Mouse (Mus musculus) G1E-ER4 (cell line): ENCODE data around the gene Arl3. TPM values are rescaled to one million over a fixed set of nuclear protein-coding genes. Genes with fewer than 3 reads are reported as not detected.

Experiments
- GATA1 ChIP-seq: IDR thresholded peaks from one replicate; pipeline ENCODE4 v1.8.0; 2012; ENCODE audit warnings: low read length, inconsistent platforms
- polyA plus RNA-seq: library from polyadenylated mRNA; stranded (reverse); fragments of >175 nt; gene quantifications from 2 replicates; pipeline ENCODE4 v1.2.3, GENCODE M21; 2012

Arl3 gene
- polyA plus RNA-seq, 1 experiment = 12.1 TPM

- TF ChIP-seq GATA1 = no peak
Measured at GRCm38 (mm10) chr19:46529601-46530448, 43.2 kb downstream of the Arl3 start.

DNA sequence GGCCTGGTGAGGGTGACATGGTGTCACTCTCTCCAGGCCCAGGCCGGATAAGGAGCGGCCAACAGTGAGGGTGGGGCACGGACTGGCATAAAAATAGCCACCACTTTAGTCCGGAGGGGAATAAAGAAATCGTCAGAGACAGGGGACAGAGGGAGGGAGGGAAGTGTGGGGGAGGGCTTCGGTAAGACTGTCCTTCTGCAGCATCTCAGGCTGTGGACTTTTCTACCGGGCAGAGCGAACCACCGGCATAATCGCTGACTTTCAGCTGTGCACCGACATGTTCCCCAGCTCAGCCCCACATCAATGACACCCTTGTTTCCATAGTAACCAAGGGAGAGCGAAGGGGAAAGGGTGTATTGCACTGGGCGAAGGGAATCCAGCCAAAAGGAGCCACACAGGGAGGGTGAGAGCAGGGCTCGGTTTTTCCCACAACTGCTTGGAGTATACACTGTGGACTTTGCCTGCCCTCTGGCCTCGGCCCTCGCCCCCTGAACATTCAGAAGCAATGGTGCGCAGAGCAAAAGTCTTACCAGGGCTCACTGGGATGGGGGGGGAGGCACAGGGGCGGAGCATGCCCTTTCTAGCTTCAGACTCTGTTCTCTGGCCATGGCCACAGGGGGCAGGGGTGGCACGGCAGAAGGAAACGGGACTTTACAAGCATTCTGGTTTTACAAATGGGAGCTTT lies 44.3 kb downstream of the Arl3 start:
- TF ChIP-seq GATA1 = no peak

DNA sequence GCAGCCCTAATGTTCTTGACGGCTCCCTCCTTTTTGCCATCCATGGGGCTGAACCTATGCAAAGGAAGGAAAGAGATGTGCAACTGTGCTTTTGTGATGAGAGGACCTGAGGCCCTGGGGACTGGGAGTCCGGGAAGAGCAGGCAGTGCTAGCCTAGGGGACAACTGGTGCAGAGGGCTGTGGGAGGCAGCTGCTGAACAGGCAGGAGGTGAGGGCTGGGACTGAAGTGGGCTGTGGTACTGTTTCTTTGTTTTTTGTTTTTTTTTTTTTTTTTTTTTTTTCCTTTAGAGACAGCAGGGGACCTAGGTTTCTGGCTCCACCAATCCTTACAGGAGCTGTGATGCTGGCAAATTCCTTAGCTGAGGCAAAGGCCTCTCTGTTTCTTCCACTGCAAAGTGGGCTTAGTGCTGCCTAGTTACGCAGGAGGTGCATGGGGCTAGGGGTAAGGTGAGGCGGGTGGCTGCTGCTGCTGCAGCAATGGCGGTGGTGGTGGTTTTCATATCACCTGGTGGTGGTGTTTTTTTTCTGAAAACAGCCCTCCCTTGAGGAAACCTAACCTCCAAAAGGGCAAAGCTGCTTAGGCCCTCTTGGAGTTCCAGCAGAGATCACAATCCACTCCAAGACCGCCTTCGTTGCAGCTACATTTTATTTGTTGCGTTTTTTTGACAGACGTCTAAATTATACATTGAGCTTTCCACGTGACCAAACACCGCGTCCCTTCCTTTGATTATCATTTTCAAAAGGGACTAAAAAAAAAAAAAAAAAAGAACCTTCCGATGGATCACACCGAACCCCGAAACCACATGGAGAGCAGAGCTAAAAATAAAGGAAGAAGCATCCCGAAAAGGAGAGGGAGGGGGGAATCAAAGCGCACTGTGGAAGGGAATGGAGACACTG lies 45.1 kb downstream of the Arl3 start:
- no peak for TF ChIP-seq GATA1

DNA sequence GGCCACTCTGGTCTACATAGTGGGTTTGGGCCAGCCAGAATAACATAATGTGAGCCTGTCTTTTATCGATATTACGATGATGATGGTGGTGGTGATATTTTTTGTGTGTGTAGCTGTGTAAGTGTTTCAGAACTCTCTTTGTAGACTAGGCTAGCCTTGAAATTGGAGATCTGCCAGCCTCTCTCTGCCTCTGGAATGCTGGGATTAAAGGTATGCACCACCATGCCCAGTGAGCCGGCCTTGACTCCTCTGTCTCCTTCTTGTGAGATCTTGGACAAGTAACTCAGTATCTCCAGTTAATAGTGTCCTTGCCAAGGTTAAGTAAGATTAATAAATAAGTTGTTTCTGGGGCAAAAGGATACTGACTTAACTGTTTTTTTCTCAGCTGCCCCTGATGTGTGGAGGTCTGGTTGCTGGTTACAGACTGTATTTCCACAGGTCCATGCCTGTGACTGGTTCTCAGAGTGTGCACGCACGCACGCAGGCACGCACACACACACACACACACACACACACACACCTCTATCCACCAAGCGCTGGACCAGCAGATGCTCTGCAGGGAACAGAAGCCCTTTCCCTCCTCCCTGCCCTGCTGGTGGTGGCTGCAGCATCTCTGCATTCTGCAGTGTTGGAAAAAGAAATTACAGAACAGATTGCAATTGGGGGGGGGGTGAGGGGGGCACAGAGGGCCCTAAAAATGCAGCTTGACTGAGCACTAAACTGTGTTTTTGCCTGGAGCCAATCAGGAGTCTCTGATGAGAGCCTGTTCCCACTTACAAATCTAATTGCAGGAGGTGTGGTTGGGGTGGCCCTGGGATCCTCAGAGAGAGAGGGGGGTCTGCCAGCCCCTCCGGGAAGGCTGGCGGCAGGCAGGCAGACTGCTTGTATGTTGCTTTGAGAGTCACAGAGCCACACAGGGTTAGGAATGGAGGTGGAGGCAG lies 47.0 kb downstream of the Arl3 start:
- no peak for TF ChIP-seq GATA1

DNA sequence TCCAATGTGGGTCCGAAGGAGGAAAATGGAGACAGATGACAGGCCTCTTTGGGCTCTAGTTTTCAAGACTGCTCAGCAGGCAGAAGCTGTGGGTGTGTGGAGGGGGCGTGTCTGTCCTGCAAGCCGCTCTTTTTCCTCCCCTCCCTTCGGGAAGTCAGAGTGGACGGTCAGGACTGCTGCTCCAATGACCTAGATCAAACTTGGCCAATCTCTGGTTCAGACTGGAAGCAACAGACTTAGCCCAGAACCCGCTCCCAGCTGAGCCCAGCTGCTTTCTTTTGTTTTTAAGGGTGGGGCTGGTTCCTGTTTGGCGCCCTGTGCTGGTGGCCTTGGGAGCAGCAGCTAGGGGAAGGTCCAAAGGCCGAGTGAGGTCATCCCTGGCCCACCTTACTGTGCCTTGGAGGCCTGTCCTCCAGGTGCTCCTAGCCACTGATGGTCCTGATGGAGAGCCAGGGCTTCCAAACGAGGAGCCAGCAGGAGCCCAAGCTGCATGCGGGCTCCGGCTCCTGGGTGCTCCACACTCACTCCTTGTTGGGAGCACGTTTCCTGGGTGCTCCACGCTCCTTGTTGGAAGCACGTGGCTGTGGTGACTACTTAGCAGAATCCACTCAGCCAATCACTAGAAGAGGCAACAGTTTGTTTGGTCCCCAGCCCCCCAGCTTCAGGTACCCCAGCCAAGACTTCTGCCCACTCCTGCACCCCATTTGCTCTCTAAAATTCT lies 48.2 kb downstream of the Arl3 start:
- TF ChIP-seq GATA1 = no peak

GRCm38 (mm10) chr19:46524152-46524544 lies 48.9 kb downstream of the Arl3 start:
- TF ChIP-seq GATA1 = no peak

DNA sequence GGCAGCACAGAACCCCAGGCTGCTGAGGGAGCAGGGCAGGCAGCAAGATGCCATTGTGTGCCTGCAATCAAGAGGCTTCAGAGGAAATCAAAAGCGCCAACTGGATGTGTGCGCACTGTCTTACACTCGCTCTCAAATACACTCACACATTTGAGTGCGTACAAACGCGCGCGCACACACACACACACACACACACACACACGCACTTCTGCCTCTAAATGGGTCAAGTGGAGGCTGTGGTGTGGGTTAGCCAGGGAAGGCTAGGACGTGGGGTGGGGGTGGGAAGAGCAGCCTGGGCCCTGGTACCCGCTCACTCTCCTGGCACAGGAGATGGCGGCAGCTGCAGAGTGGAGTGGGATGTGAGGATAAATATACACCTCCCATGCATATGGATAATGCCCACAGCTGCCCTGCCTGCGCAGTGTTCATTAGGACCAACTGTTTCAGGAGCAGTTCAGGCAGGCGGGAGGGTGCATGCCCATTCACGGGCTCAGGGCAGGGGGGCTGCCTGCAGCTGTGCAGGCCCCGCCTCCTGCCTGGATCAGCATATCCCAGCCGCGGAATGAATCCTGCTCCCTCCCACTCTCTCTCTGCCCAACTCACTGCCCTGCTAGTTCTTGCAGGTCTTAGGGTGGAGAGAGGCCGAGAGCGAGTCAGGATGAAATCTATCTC lies 49.4 kb downstream of the Arl3 start:
- TF ChIP-seq GATA1 = no peak

- no peak for TF ChIP-seq GATA1
Measured at GRCm38 (mm10) chr19:46523131-46523479, 49.9 kb downstream of the Arl3 start.

- TF ChIP-seq GATA1 = no peak
Measured at GRCm38 (mm10) chr19:46522433-46523044, 50.5 kb downstream of the Arl3 start.

DNA sequence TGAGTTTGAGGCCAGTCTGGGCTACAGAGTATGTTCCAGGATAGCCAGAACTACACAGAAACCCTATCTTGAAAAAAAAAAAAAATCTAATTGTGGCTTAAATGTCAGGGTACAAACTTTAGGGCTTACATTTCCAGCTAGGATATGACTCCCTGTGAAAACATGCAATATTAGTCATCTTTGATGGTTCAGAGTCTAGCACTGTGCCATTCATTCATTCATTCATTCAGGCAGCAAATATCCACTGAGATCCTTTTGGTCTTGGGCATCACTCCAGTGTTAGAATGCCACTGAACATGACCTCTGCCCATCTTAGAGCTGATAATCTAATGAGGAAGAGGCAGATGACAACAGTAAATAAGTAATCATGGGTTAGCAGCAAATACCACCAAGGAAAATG lies 51.3 kb downstream of the Arl3 start:
- no peak for TF ChIP-seq GATA1

DNA sequence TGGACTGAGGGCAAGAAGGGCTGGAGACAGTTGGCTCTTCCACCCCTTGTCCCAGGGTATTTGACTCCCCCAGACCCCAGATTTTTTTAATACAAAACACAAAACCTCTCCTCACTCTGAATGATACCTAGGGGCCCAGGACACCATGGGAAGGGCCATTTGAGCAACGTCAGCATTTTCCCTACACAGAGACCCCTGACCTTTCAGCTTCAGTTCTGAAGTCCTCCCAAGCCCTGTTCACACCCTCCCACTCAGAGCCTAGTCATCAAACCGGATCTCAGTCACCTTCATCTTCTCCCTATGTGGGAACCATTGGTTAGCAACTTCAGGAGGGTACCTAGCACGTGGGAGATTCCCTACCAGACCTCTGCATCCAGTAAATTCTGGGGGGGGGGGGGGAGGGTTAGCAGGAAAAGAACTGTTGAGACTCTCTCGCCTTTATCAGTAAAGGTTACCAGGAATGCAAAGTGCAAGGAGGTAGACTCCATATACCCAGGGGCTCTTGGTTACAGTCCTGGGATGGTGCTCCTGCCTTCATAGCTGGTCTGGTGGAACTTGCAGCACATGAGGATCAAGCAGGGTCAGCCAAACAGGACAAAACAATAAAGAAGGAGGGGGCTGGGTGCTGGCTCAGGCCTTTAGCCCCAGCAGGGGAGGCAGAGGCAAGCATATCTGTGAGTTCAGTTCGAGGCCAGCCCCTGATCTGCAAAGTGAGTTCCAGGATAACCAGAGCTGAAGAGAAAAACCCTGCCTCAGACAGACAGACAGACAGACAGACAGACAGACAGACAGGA lies 54.0 kb downstream of the Arl3 start:
- TF ChIP-seq GATA1 = no peak

GRCm38 (mm10) chr19:46518352-46518787 lies 54.6 kb downstream of the Arl3 start:
- no peak for TF ChIP-seq GATA1
